Mouse (Mus musculus) MEL (cell line): Measurements from ENCODE around the gene Cyp39a1. TPM values are rescaled to one million over a fixed set of nuclear protein-coding genes. Genes with fewer than 3 reads are reported as not detected.

Experiments
- DNase-seq: peaks from one replicate; pipeline ENCODE4 v3.0.0; 2011; ENCODE audit warnings: low read depth, low spot score
- H3K27ac ChIP-seq: 2 replicates; pipeline ENCODE4 v1.5.1; 2012; ENCODE audit warnings: low read depth, mild to moderate bottlenecking, control low read depth, low read length, moderate library complexity; ENCODE audit not compliant: control insufficient read depth
- H3K27me3 ChIP-seq, 2 experiments: fragments of 150-350 bp in 1 of 2; sonication (generic) in 1 of 2; 2 replicates each; pipeline ENCODE4 v1.6.1; 2012; ENCODE audit warnings: low read length in 2 of 2, mild to moderate bottlenecking in 2 of 2, improper control_type of control experiment in 1 of 2, moderate library complexity in 1 of 2; ENCODE audit not compliant: insufficient read depth in 2 of 2, control insufficient read depth in 1 of 2
- H3K36me3 ChIP-seq, 2 experiments: 2 replicates each; pipeline ENCODE4 v1.6.1; 2012 to 2014; ENCODE audit warnings: low read length in 2 of 2, improper control_type of control experiment in 1 of 2, inconsistent platforms in 1 of 2, mild to moderate bottlenecking in 1 of 2; ENCODE audit not compliant: insufficient read depth in 2 of 2, control insufficient read depth in 1 of 2
- H3K4me1 ChIP-seq, 2 experiments: fragments of 150-350 bp in 1 of 2; sonication (generic) in 1 of 2; 2 replicates each; pipeline ENCODE4 v1.6.1; 2012; ENCODE audit warnings: low read length in 2 of 2, improper control_type of control experiment in 1 of 2, mild to moderate bottlenecking in 1 of 2; ENCODE audit not compliant: insufficient read depth in 2 of 2, control insufficient read depth in 1 of 2
- H3K4me3 ChIP-seq, 2 experiments: fragments of 150-350 bp in 1 of 2; sonication (generic) in 1 of 2; 2 replicates each; pipeline ENCODE4 v1.5.1; 2012; ENCODE audit warnings: low read depth in 2 of 2, low read length in 2 of 2, mild to moderate bottlenecking in 2 of 2, moderate library complexity in 2 of 2, control low read depth in 1 of 2, improper control_type of control experiment in 1 of 2; ENCODE audit not compliant: control insufficient read depth in 1 of 2, insufficient read depth in 1 of 2
- H3K79me2 ChIP-seq: 2 replicates; pipeline ENCODE4 v1.6.1; 2012; ENCODE audit warnings: mild to moderate bottlenecking, low read length, moderate library complexity; ENCODE audit not compliant: control insufficient read depth, poor library complexity, insufficient read depth
- H3K9ac ChIP-seq: 2 replicates; pipeline ENCODE4 v1.6.1; 2012; ENCODE audit warnings: low read depth, mild to moderate bottlenecking, control low read depth, low read length, moderate library complexity; ENCODE audit not compliant: control insufficient read depth, poor library complexity, severe bottlenecking
- H3K9me3 ChIP-seq: fragments of 150-350 bp; sonication (generic); replicated peaks from 2 replicates; pipeline ENCODE4 v1.6.1; 2012; ENCODE audit warnings: mild to moderate bottlenecking, low read length, improper control_type of control experiment, moderate library complexity; ENCODE audit not compliant: insufficient read depth
- BHLHE40 ChIP-seq: IDR thresholded peaks from 2 replicates; pipeline ENCODE4 v1.6.1; 2012; ENCODE audit warnings: low read depth, mild to moderate bottlenecking, inconsistent platforms, low read length, improper control_type of control experiment, borderline replicate concordance
- E2F4 ChIP-seq: IDR thresholded peaks from 2 replicates; pipeline ENCODE4 v1.6.1; 2011; ENCODE audit warnings: low read depth, low read length, improper control_type of control experiment, borderline replicate concordance
- ETS1 ChIP-seq: IDR thresholded peaks from 2 replicates; pipeline ENCODE4 v1.6.1; 2012; ENCODE audit warnings: low read depth, mild to moderate bottlenecking, inconsistent platforms, low read length, improper control_type of control experiment, moderate library complexity
- GATA1 ChIP-seq: IDR thresholded peaks from 2 replicates; pipeline ENCODE4 v1.6.1; 2011; ENCODE audit warnings: low read depth, low read length, improper control_type of control experiment
- HCFC1 ChIP-seq: IDR thresholded peaks from 2 replicates; pipeline ENCODE4 v1.6.1; 2012; ENCODE audit warnings: low read depth, mild to moderate bottlenecking, inconsistent platforms, low read length, improper control_type of control experiment, moderate library complexity
- JUND ChIP-seq: IDR thresholded peaks from 2 replicates; pipeline ENCODE4 v1.6.1; 2011; ENCODE audit warnings: low read depth, mild to moderate bottlenecking, improper control_type of control experiment, low read length
- KAT2A ChIP-seq: conservative IDR thresholded peaks from 2 replicates; pipeline ENCODE4 v1.6.1; 2012; ENCODE audit warnings: low read depth, low read length, improper control_type of control experiment, inconsistent platforms
- MAX ChIP-seq: IDR thresholded peaks from 2 replicates; pipeline ENCODE4 v1.6.1; 2011; ENCODE audit warnings: low read length, improper control_type of control experiment
- MAZ ChIP-seq: IDR thresholded peaks from 2 replicates; pipeline ENCODE4 v1.6.1; 2012; ENCODE audit warnings: low read depth, mild to moderate bottlenecking, inconsistent platforms, low read length, improper control_type of control experiment
- MEF2A ChIP-seq: IDR thresholded peaks from 2 replicates; pipeline ENCODE4 v1.6.1; 2014; ENCODE audit warnings: low read depth, mild to moderate bottlenecking, inconsistent platforms, low read length, improper control_type of control experiment; ENCODE audit not compliant: poor library complexity, insufficient replicate concordance, severe bottlenecking; ENCODE audit errors: extremely low read depth
- MXI1 ChIP-seq: IDR thresholded peaks from 2 replicates; pipeline ENCODE4 v1.6.1; 2011; ENCODE audit warnings: mild to moderate bottlenecking, low read depth, low read length, improper control_type of control experiment
- MYB ChIP-seq: IDR thresholded peaks from 2 replicates; pipeline ENCODE4 v1.6.1; 2011; ENCODE audit warnings: mild to moderate bottlenecking, low read depth, low read length, improper control_type of control experiment
- MYC ChIP-seq: IDR thresholded peaks from 2 replicates; pipeline ENCODE4 v1.6.1; 2011; ENCODE audit warnings: low read depth, mild to moderate bottlenecking, low read length, improper control_type of control experiment, moderate library complexity
- NRF1 ChIP-seq: IDR thresholded peaks from 2 replicates; pipeline ENCODE4 v1.6.1; 2014; ENCODE audit warnings: low read depth, mild to moderate bottlenecking, inconsistent platforms, low read length, improper control_type of control experiment, moderate library complexity; ENCODE audit not compliant: poor library complexity, insufficient read depth, severe bottlenecking
- POLR2A ChIP-seq, 2 experiments: IDR thresholded peaks; 2 replicates each; pipeline ENCODE4 v1.6.1; 2011 to 2012; ENCODE audit warnings: low read length in 2 of 2, mild to moderate bottlenecking in 2 of 2, control low read depth in 1 of 2, improper control_type of control experiment in 1 of 2, low read depth in 1 of 2, moderate library complexity in 1 of 2; ENCODE audit not compliant: control insufficient read depth in 1 of 2, insufficient read depth in 1 of 2, poor library complexity in 1 of 2
- POLR2AphosphoS2 ChIP-seq: IDR thresholded peaks from 2 replicates; pipeline ENCODE4 v1.6.1; 2011; ENCODE audit warnings: low read length, improper control_type of control experiment
- RAD21 ChIP-seq: IDR thresholded peaks from 2 replicates; pipeline ENCODE4 v1.6.1; 2011; ENCODE audit warnings: mild to moderate bottlenecking, low read depth, low read length, improper control_type of control experiment
- SMC3 ChIP-seq: IDR thresholded peaks from 2 replicates; pipeline ENCODE4 v1.6.1; 2011; ENCODE audit warnings: low read depth, low read length, improper control_type of control experiment
- TBP ChIP-seq: IDR thresholded peaks from 2 replicates; pipeline ENCODE4 v1.8.0; 2011; ENCODE audit warnings: low read depth, low read length, improper control_type of control experiment
- ZC3H11A ChIP-seq: IDR thresholded peaks from 2 replicates; pipeline ENCODE4 v1.6.1; 2012; ENCODE audit warnings: low read depth, mild to moderate bottlenecking, inconsistent platforms, low read length, improper control_type of control experiment
- ZKSCAN1 ChIP-seq: IDR thresholded peaks from 2 replicates; pipeline ENCODE4 v1.6.1; 2012; ENCODE audit warnings: low read depth, mild to moderate bottlenecking, inconsistent platforms, low read length, improper control_type of control experiment, moderate library complexity
- ZMIZ1 ChIP-seq: IDR thresholded peaks from 2 replicates; pipeline ENCODE4 v1.6.1; 2012; ENCODE audit warnings: low read depth, mild to moderate bottlenecking, inconsistent platforms, low read length, improper control_type of control experiment, moderate library complexity
- ZNF384 ChIP-seq: IDR thresholded peaks from 2 replicates; pipeline ENCODE4 v1.6.1; 2012; ENCODE audit warnings: low read depth, mild to moderate bottlenecking, inconsistent platforms, low read length, improper control_type of control experiment
- polyA plus RNA-seq, 2 experiments: library from polyadenylated mRNA; stranded (reverse) in 1 of 2; unstranded in 1 of 2; fragments of >175 nt in 1 of 2; fragments of >200 nt in 1 of 2; gene quantifications; 2 replicates each; pipeline versions ENCODE4 v1.2.1 to v1.2.4; 2012; ENCODE audit warnings: low replicate concordance in 2 of 2, low read depth in 1 of 2; ENCODE audit not compliant: insufficient read length in 2 of 2, insufficient read depth in 1 of 2, missing spikeins in 1 of 2
- total RNA-seq: library from RNA; depleted of rRNA; stranded (reverse); fragments of 300-350 nt; gene quantifications from 2 replicates; pipeline ENCODE4 v1.2.3, GENCODE M21; 2012

The Cyp39a1 gene
- total and polyA plus RNA-seq, 3 experiments = not detected

GRCm38 (mm10) chr17:43789376-43789775, 122.2 kb downstream of the Cyp39a1 start:
- H3K36me3 ChIP-seq = no peaks in the 10 kb centered on the region
- DNase-seq = no peak
- no peaks in the 10 kb centered on the region for H3K27me3 ChIP-seq
- no peaks in the 10 kb centered on the region for H3K9me3 ChIP-seq
- no peak overlapping the region for H3K4me3 ChIP-seq
- no peaks in the 10 kb centered on the region for H3K4me1 ChIP-seq
- TF ChIP-seq POLR2AphosphoS2 (no peak), ZMIZ1 (no peak), MYB (no peak), TBP (no peak), ETS1 (no peak), MAZ (no peak), POLR2A (IDR thresholded peaks at IDR 0.05; ENCODE audit: control insufficient read depth in 1 of 2, insufficient read depth in 1 of 2, low read depth in 1 of 2, low read length in 2 of 2, poor library complexity in 1 of 2) (no peak), HCFC1 (no peak), ZNF384 (no peak)
- TF ChIP-seq, all 39 proteins: peak for 0
- Histone ChIP-seq H3K79me2 (no peaks in the 10 kb centered on the region), H3K27ac (no peak overlapping the region), H3K9ac (no peak overlapping the region)

GRCm38 (mm10) chr17:43791751-43792150, 124.5 kb downstream of the Cyp39a1 start:
- Histone ChIP-seq H3K4me1 (no peaks in the 10 kb centered on the region), H3K79me2 (no peaks in the 10 kb centered on the region), H3K27me3 (no peaks in the 10 kb centered on the region), H3K4me3 (no peak overlapping the region), H3K9ac (no peak overlapping the region), H3K9me3 (no peaks in the 10 kb centered on the region), H3K27ac (no peak overlapping the region), H3K36me3 (no peaks in the 10 kb centered on the region)
- no peak for DNase-seq
- TF ChIP-seq MAX (no peak), MAZ (no peak), GATA1 (no peak), KAT2A (no peak), E2F4 (no peak), ZNF384 (no peak), ZC3H11A (no peak), POLR2A (IDR thresholded peaks at IDR 0.05; ENCODE audit: control insufficient read depth in 1 of 2, insufficient read depth in 1 of 2, low read depth in 1 of 2, low read length in 2 of 2, poor library complexity in 1 of 2) (no peak), MEF2A (no peak), MYB (no peak), TBP (no peak), NRF1 (no peak), SMC3 (no peak), BHLHE40 (no peak), RAD21 (no peak), POLR2AphosphoS2 (no peak), JUND (no peak), MXI1 (no peak), MYC (no peak), ZKSCAN1 (no peak)
